Mouse (Mus musculus) layer of hippocampus, adult 6 months (tissue): Measurements from ENCODE around the gene Gypa. TPM values are rescaled to one million over a fixed set of nuclear protein-coding genes. Genes with fewer than 3 reads are reported as not detected.

Experiments used
- long read RNA-seq, 2 experiments: library from polyadenylated mRNA; unstranded; transcript quantifications; one replicate each; pipeline ENCODE4 v2.0.0; 2019 to 2020
- polyA plus RNA-seq: library from polyadenylated mRNA; unstranded; fragments of <200 nt; fragmentation: Nextera tagmentation; gene quantifications from 2 replicates; pipeline ENCODE4 v1.2.3, GENCODE M21; 2021

Gypa gene
- not detected in 2 replicates for polyA plus RNA-seq
- long read RNA-seq, experiment 1, partial matches to known transcripts = 0 of 1 reads
- long read RNA-seq, experiment 1, other reads (novel, unspliced or antisense) = 0 of 1 reads
- long read RNA-seq, experiment 2 = 0 reads

DNA sequence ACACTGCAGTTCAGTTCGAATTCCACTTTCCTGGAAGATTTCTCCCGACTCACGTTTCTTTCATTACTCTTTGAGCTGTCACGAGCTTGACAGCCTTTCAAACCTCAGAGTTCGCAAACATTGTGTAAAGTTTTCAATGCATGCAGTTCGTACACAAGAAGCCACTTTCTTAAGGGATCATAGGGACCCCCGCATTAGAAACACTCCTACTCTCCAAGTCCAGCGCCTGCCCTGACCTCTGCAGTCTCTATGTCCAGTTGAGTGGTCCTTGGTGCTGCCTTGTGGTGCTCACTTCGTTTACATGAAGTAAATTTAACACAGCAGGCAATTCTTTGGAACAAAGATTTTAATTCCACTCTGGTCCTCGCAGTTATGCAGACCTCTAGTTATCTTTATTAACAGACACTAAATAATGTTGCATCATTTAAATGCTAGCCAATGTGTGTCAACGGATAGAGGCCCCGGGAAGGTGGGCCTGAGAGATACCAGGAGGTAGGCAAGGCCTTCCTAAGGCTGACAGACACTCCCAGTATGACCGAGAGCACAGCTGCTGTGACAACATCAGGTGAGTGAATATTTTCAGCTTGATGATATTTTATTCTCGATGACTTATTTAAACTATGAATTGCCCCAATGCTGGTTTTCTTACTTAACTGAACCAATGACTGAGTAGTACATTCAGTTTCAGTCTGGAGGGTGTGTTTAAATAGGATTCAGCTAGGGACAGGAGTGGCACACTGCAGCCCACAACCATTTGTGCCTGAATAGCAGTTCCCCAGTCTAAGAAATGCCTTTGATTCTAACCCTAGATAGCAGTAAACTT is at the start of gene Gypa:
TSS of gene Gypa (plus strand) at position 259 of the 823 bp plus-strand sequence.

Other genes starting within 250 kb of the Gypa start
- gene Frem3, start 117.3 kb downstream of the Gypa start, polyA plus RNA-seq = 0.26 and 0.28 TPM in 2 replicates
- gene Smarca5, start 245.7 kb downstream of the Gypa start, polyA plus RNA-seq = 9.2 and 9.7 TPM in 2 replicates